Mouse (Mus musculus) CH12.LX (cell line): Measurements from ENCODE around the gene Nav3. TPM values are rescaled to one million over a fixed set of nuclear protein-coding genes. Genes with fewer than 3 reads are reported as not detected.

Experiments
- DNase-seq: peaks from one replicate; pipeline ENCODE4 v3.0.0-alpha.2; 2013; ENCODE audit errors: extremely low read depth
- H3K27ac ChIP-seq: 2 replicates; pipeline ENCODE4 v1.5.1; 2012; ENCODE audit warnings: low read depth, mild to moderate bottlenecking, control low read depth, moderate library complexity; ENCODE audit not compliant: insufficient read depth
- H3K27me3 ChIP-seq: replicated peaks from 2 replicates; pipeline ENCODE3; 2012; ENCODE audit warnings: inconsistent platforms
- H3K36me3 ChIP-seq, 2 experiments: replicated peaks in 1 of 2; 2 replicates each; pipeline versions ENCODE3 to v1.6.1; 2012; ENCODE audit warnings: inconsistent platforms in 1 of 2, low read length in 1 of 2, mild to moderate bottlenecking in 1 of 2, mixed read lengths in 1 of 2, moderate library complexity in 1 of 2; ENCODE audit not compliant: control insufficient read depth in 1 of 2, insufficient read depth in 1 of 2
- H3K4me1 ChIP-seq, 2 experiments: 2 replicates each; pipeline ENCODE4 v1.6.1; 2012; ENCODE audit warnings: inconsistent platforms in 1 of 2, moderate library complexity in 1 of 2; ENCODE audit not compliant: insufficient read depth in 2 of 2, control insufficient read depth in 1 of 2
- H3K4me2 ChIP-seq: 2 replicates; pipeline ENCODE4 v1.6.1; 2012; ENCODE audit warnings: low read depth, mild to moderate bottlenecking, control low read depth; ENCODE audit not compliant: poor library complexity, insufficient read depth, severe bottlenecking
- H3K4me3 ChIP-seq, 3 experiments: fragments of 150-350 bp in 1 of 3; sonication (generic) in 1 of 3; replicated peaks in 1 of 3; 2 replicates each; pipeline versions ENCODE3 to v1.5.1; 2011 to 2012; ENCODE audit warnings: low read depth in 2 of 3, low read length in 2 of 3, mild to moderate bottlenecking in 2 of 3, moderate library complexity in 2 of 3, control low read depth in 1 of 3, improper control_type of control experiment in 1 of 3, inconsistent platforms in 1 of 3, mixed read lengths in 1 of 3; ENCODE audit not compliant: poor library complexity in 1 of 3
- H3K79me2 ChIP-seq: replicated peaks from 2 replicates; pipeline ENCODE4 v1.6.1; 2012; ENCODE audit warnings: mild to moderate bottlenecking, moderate library complexity; ENCODE audit not compliant: control insufficient read depth, poor library complexity, insufficient read depth, severe bottlenecking; ENCODE audit errors: extremely low read depth
- H3K9ac ChIP-seq: 2 replicates; pipeline ENCODE4 v1.6.1; 2012; ENCODE audit warnings: low read depth, mild to moderate bottlenecking, control low read depth, moderate library complexity; ENCODE audit not compliant: insufficient read depth
- H3K9me3 ChIP-seq: replicated peaks from 2 replicates; pipeline ENCODE3; 2012; ENCODE audit warnings: low read length, inconsistent platforms, mixed read lengths
- BHLHE40 ChIP-seq: IDR thresholded peaks from 2 replicates; pipeline ENCODE4 v1.6.1; 2011; ENCODE audit warnings: mild to moderate bottlenecking, low read depth, low read length, improper control_type of control experiment
- CHD2 ChIP-seq: IDR thresholded peaks from 2 replicates; pipeline ENCODE4 v1.6.1; 2011; ENCODE audit warnings: low read length, improper control_type of control experiment
- HCFC1 ChIP-seq: IDR thresholded peaks from 2 replicates; pipeline ENCODE4 v1.6.1; 2012; ENCODE audit warnings: low read depth, mild to moderate bottlenecking, inconsistent platforms, low read length, improper control_type of control experiment
- IRF4 ChIP-seq: IDR thresholded peaks from 2 replicates; pipeline ENCODE4 v1.6.1; 2014; ENCODE audit warnings: low read depth, mild to moderate bottlenecking, inconsistent platforms, low read length, improper control_type of control experiment
- JUND ChIP-seq: conservative IDR thresholded peaks from 2 replicates; pipeline ENCODE4 v1.6.1; 2011; ENCODE audit warnings: low read depth, low read length, improper control_type of control experiment
- KAT2A ChIP-seq: IDR thresholded peaks from 2 replicates; pipeline ENCODE4 v1.6.1; 2012; ENCODE audit warnings: low read length, improper control_type of control experiment, inconsistent platforms; ENCODE audit not compliant: insufficient replicate concordance
- MAZ ChIP-seq: IDR thresholded peaks from 2 replicates; pipeline ENCODE4 v1.6.1; 2012; ENCODE audit warnings: low read depth, mild to moderate bottlenecking, inconsistent platforms, low read length, improper control_type of control experiment, moderate library complexity
- MEF2A ChIP-seq: IDR thresholded peaks from 2 replicates; pipeline ENCODE4 v1.6.1; 2014; ENCODE audit warnings: low read depth, mild to moderate bottlenecking, inconsistent platforms, low read length, improper control_type of control experiment, borderline replicate concordance
- RCOR1 ChIP-seq: conservative IDR thresholded peaks from 2 replicates; pipeline ENCODE4 v1.6.1; 2012; ENCODE audit warnings: low read depth, mild to moderate bottlenecking, inconsistent platforms, low read length, improper control_type of control experiment
- SIN3A ChIP-seq: IDR thresholded peaks from 2 replicates; pipeline ENCODE4 v1.6.1; 2012; ENCODE audit warnings: low read length, improper control_type of control experiment, inconsistent platforms
- TBP ChIP-seq: conservative IDR thresholded peaks from 2 replicates; pipeline ENCODE4 v1.6.1; 2011; ENCODE audit warnings: low read depth, low read length, improper control_type of control experiment
- TCF12 ChIP-seq: IDR thresholded peaks from 2 replicates; pipeline ENCODE4 v1.6.1; 2014; ENCODE audit warnings: low read depth, mild to moderate bottlenecking, inconsistent platforms, low read length, improper control_type of control experiment
- USF1 ChIP-seq: IDR thresholded peaks from 2 replicates; pipeline ENCODE4 v1.6.1; 2014; ENCODE audit warnings: low read depth, mild to moderate bottlenecking, inconsistent platforms, low read length, improper control_type of control experiment
- ZKSCAN1 ChIP-seq: IDR thresholded peaks from 2 replicates; pipeline ENCODE4 v1.6.1; 2012; ENCODE audit warnings: low read depth, inconsistent platforms, low read length, improper control_type of control experiment, borderline replicate concordance
- ZMIZ1 ChIP-seq: IDR thresholded peaks from 2 replicates; pipeline ENCODE4 v1.6.1; 2012; ENCODE audit warnings: low read depth, mild to moderate bottlenecking, inconsistent platforms, low read length, improper control_type of control experiment
- dilution Hi-C: fragments of 300-500 bp; cut with MboI; formaldehyde crosslinking; loops from 2 replicates; pipeline ENCODE4 v1.14.3; 2020; ENCODE audit warnings: low sequenced_read_pairs; ENCODE audit not compliant: extremely low pct_unique_long_range_greater_than_20kb, extremely low pct_ligation_motif_present
- in situ Hi-C: fragments of 300-500 bp; cut with MboI; formaldehyde crosslinking; loops from 3 replicates; pipeline ENCODE4 v1.14.3; 2019; ENCODE audit warnings: low sequenced_read_pairs, low pct_ligation_motif_present, low pct_unique_long_range_greater_than_20kb, mixed read lengths
- polyA plus RNA-seq: library from polyadenylated mRNA; unstranded; fragments of >175 nt; gene quantifications from 2 replicates; pipeline ENCODE4 v1.2.1, GENCODE M21; 2012; ENCODE audit warnings: low read depth; ENCODE audit not compliant: insufficient read length
- total RNA-seq, 2 experiments: library from RNA; depleted of rRNA; stranded (reverse); fragments of 300-350 nt in 1 of 2; fragments of >200 nt in 1 of 2; gene quantifications; 2 replicates each; pipeline ENCODE4 v1.2.3; 2012 to 2014

Nav3 gene
- total and polyA plus RNA-seq, 3 experiments, result 0.03 TPM; not detected in 2

GRCm38 (mm10) chr10:110455063-110455837, 754 bp downstream of the Nav3 start (continued):
- TF ChIP-seq ZMIZ1, result no peak

GRCm38 (mm10) chr10:110453566-110453965, 2.4 kb downstream of the Nav3 start:
- dilution Hi-C loops (no loop called here), in situ Hi-C loops (no loop called here)
- Histone ChIP-seq H3K27ac (no peak overlapping the region), H3K4me3 (no peak overlapping the region), H3K9ac (no peak overlapping the region), H3K79me2 (no peaks in the 10 kb centered on the region), H3K4me2 (no peak overlapping the region), H3K9me3 (peaks cover 56% of the 10 kb centered on the region), H3K27me3 (no peaks in the 10 kb centered on the region), H3K36me3 (no peaks in the 10 kb centered on the region), H3K4me1 (no peaks in the 10 kb centered on the region)
- DNase-seq, result no peak
- TF ChIP-seq HCFC1 (no peak), MEF2A (no peak), BHLHE40 (no peak), CHD2 (no peak), SIN3A (no peak), MAZ (no peak), IRF4 (no peak), TCF12 (no peak), USF1 (no peak), TBP (no peak), RCOR1 (no peak), ZMIZ1 (no peak)
- TF ChIP-seq, all 38 proteins: peak for 0

- Histone ChIP-seq H3K79me2 (no peaks in the 10 kb centered on the region), H3K4me3 (no peak overlapping the region), H3K9me3 (peaks cover 42% of the 10 kb centered on the region), H3K27ac (no peak overlapping the region), H3K9ac (no peak overlapping the region), H3K4me1 (no peaks in the 10 kb centered on the region), H3K27me3 (no peaks in the 10 kb centered on the region), H3K4me2 (no peak overlapping the region), H3K36me3 (no peaks in the 10 kb centered on the region)
- dilution Hi-C loops (no loop called here), in situ Hi-C loops (no loop called here)
- TF ChIP-seq JUND, result no peak
- no peak for TF ChIP-seq USF1
- no peak for TF ChIP-seq ZKSCAN1
- no peak for TF ChIP-seq KAT2A
- DNase-seq, result no peak
These were observed 15.6 kb downstream of the Nav3 start for GRCm38 (mm10) chr10:110440396-110440795.
